Mouse (Mus musculus) cerebellum, adult 2 months (tissue): ENCODE results near the gene Alcam.

Experiments used
- CTCF ChIP-seq: fragments of 200-500 bp; IDR thresholded peaks from 2 replicates; pipeline ENCODE4 v1.5.1; 2011; ENCODE audit warnings: low read depth, mild to moderate bottlenecking, control low read depth, low read length, moderate library complexity, borderline replicate concordance; ENCODE audit not compliant: insufficient read depth
- POLR2A ChIP-seq: fragments of 200-500 bp; IDR thresholded peaks from 2 replicates; pipeline ENCODE4 v1.6.1; 2011; ENCODE audit warnings: low read length, control low read depth, borderline replicate concordance; ENCODE audit not compliant: insufficient read depth

GRCm38 (mm10) chr16:52468426-52468825, 14.6 kb upstream of the Alcam start:
- TF ChIP-seq CTCF: no peak
- TF ChIP-seq POLR2A: no peak
